In genomic region chr14:84454074-84454845, GRCm38 (mm10) we compare ENCODE assay signal across 16 mouse cellular contexts. TPM values are rescaled to one million over a fixed set of nuclear protein-coding genes. Genes with fewer than 3 reads are reported as not detected.
DNase-seq lines count a peak whose midpoint lies in the region; ATAC-seq and TF ChIP-seq lines count a peak whose summit lies in the region.
"Had no signal": no experiment of that assay in that cellular context is flagged by ENCODE, and none has a peak within 500 bp of the region (broad histone marks: within the 10 kb centered on the region; RNA-seq: fewer than 3 reads in every experiment).

No protein-coding gene starts in this region.

- H3K9ac ChIP-seq in liver, embryonic 16.5 days (ENCODE audit: low read depth, low read length): no peak overlapping the region
- H3K9ac ChIP-seq in limb, embryonic 13.5 days: no peak overlapping the region
- H3K9ac ChIP-seq: forebrain, embryonic 15.5 days; heart, embryonic 12.5 days; liver, embryonic 13.5 days; neural tube, embryonic 12.5 days had no signal

- no peaks in the 10 kb centered on the region for H3K79me3 ChIP-seq in C2C12 (ENCODE audit: low read depth)

- H3K9me3 ChIP-seq in liver, embryonic 16.5 days (replicated peaks; ENCODE audit: control insufficient read depth, low read length): no peaks in the 10 kb centered on the region
- H3K9me3 ChIP-seq in limb, embryonic 13.5 days: no peaks in the 10 kb centered on the region
- H3K9me3 ChIP-seq: forebrain, embryonic 15.5 days; heart, embryonic 12.5 days; liver, embryonic 13.5 days; megakaryocyte, embryonic 14.5 days; neural tube, embryonic 12.5 days had no signal

- DNase-seq in liver: no peak
- DNase-seq in 3T3-L1 (ENCODE audit: low read depth, low spot score): peak; percentile 88
- no peak for DNase-seq in left cerebral cortex, adult 8-10 months (ENCODE audit: low spot score in 2 of 2)
- DNase-seq: cerebellum, adult 11-12 months; heart, postnatal 4 days; kidney, adult 9 months; liver, embryonic 13.5 days; right cerebral cortex, adult 18-20 months had no signal

- ATAC-seq in liver, embryonic 16.5 days (ENCODE audit: low read depth): peak; percentile 32; the same call in 1 of the 2 replicates
- ATAC-seq in limb, embryonic 13.5 days (ENCODE audit: low FRiP score, low read depth): peak; percentile 19; the same call in 1 of the 2 replicates
- no peak for ATAC-seq in erythroid progenitor cell, adult 5-6 weeks (replicated peaks; ENCODE audit: low FRiP score, poor library complexity, severe bottlenecking)
- ATAC-seq: forebrain, embryonic 15.5 days had no signal

- no peak overlapping the region for H3K4me2 ChIP-seq in liver, embryonic 16.5 days (ENCODE audit: low read depth, low read length)
- no peak overlapping the region for H3K4me2 ChIP-seq in limb, embryonic 13.5 days (replicated peaks)
- H3K4me2 ChIP-seq: forebrain, embryonic 15.5 days; heart, embryonic 12.5 days; liver, embryonic 13.5 days; neural tube, embryonic 12.5 days had no signal

- no peaks in the 10 kb centered on the region for H3K36me3 ChIP-seq in liver, embryonic 16.5 days (ENCODE audit: control insufficient read depth, insufficient read depth)
- no peaks in the 10 kb centered on the region for H3K36me3 ChIP-seq in C2C12 (ENCODE audit: control insufficient read depth, insufficient read depth)
- H3K36me3 ChIP-seq in limb, embryonic 13.5 days: no peaks in the 10 kb centered on the region
- H3K36me3 ChIP-seq: forebrain, embryonic 15.5 days; heart, embryonic 12.5 days; liver, embryonic 13.5 days; neural tube, embryonic 12.5 days had no signal

- no peaks in the 10 kb centered on the region for H3K79me2 ChIP-seq in C2C12 (ENCODE audit: control insufficient read depth, insufficient read depth)

- H3ac ChIP-seq in C2C12 (ENCODE audit: control insufficient read depth, insufficient read length, low read depth): no peak overlapping the region

- no peak overlapping the region for H3K4me3 ChIP-seq in liver, embryonic 16.5 days (ENCODE audit: low read depth, low read length)
- no peak overlapping the region for H3K4me3 ChIP-seq in C2C12 (ENCODE audit: insufficient read depth, poor library complexity, severe bottlenecking)
- H3K4me3 ChIP-seq in limb, embryonic 13.5 days: no peak overlapping the region
- H3K4me3 ChIP-seq: forebrain, embryonic 15.5 days; heart, embryonic 12.5 days; liver, embryonic 13.5 days; megakaryocyte, embryonic 14.5 days; neural tube, embryonic 12.5 days had no signal

- H3K4me1 ChIP-seq in liver, embryonic 16.5 days (ENCODE audit: control insufficient read depth, low read depth, low read length): no peaks in the 10 kb centered on the region
- H3K4me1 ChIP-seq in limb, embryonic 13.5 days: no peaks in the 10 kb centered on the region
- H3K4me1 ChIP-seq: heart, embryonic 12.5 days; liver, embryonic 13.5 days; megakaryocyte, embryonic 14.5 days; neural tube, embryonic 12.5 days had no signal

- WGBS in liver, embryonic 16.5 days (ENCODE audit: insufficient replicate concordance): 50% methylated on average over 4 of the region's 4 CpGs
- WGBS in limb, embryonic 13.5 days: 56% methylated on average over 4 of the region's 4 CpGs

- no peaks in the 10 kb centered on the region for H3K27me3 ChIP-seq in liver, embryonic 16.5 days (ENCODE audit: control insufficient read depth, insufficient read depth, low read depth, low read length)
- no peaks in the 10 kb centered on the region for H3K27me3 ChIP-seq in C2C12 (ENCODE audit: control insufficient read depth, insufficient read depth, insufficient read length)
- H3K27me3 ChIP-seq in limb, embryonic 13.5 days: peaks cover 5% of the 10 kb centered on the region; the same call in 1 of the 2 replicates
- H3K27me3 ChIP-seq: forebrain, embryonic 15.5 days; heart, embryonic 12.5 days; liver, embryonic 13.5 days; neural tube, embryonic 12.5 days had no signal

- TF ChIP-seq CTCF in C2C12 (IDR thresholded peaks at IDR 0.05; ENCODE audit: control insufficient read depth, insufficient read depth, insufficient read length): no peak

- no peak overlapping the region for H3K27ac ChIP-seq in liver, embryonic 16.5 days (ENCODE audit: low read length)
- H3K27ac ChIP-seq in limb, embryonic 13.5 days: no peak overlapping the region
- H3K27ac ChIP-seq: forebrain, embryonic 15.5 days; liver, embryonic 13.5 days; neural tube, embryonic 12.5 days had no signal

TF ChIP-seq in C2C12, 6 proteins besides CTCF, POLR2A, EP300 and RAD21:
- TF ChIP-seq CEBPB (IDR thresholded peaks at IDR 0.05; ENCODE audit: low read depth) (peak; percentile 61), MYOD1 (IDR thresholded peaks at IDR 0.05; ENCODE audit: control insufficient read depth, insufficient read length, low read depth) (no peak)

RNA-seq across cellular contexts. Expression of gene Pcdh17, which starts 10.9 kb away (rescaled TPM):
- 0.68 and 0.72 TPM in 2 replicates for polyA plus RNA-seq in liver, embryonic 16.5 days (2015; fragmentation: Nextera tagmentation; extraction: Ambion mirVana)
- 0.01 TPM for polyA plus RNA-seq in C2C12 (2012; fragmentation: generic; extraction: Trizol)
- 8.6 and 8.9 TPM in 2 replicates for polyA plus RNA-seq in limb, embryonic 13.5 days (2015; fragmentation: Nextera tagmentation; extraction: Ambion mirVana)
- total RNA-seq in erythroid progenitor cell, adult 5-6 weeks (2015; ENCODE audit: low replicate concordance): not detected in 2 replicates
- not detected in 2 replicates for total RNA-seq in erythroid progenitor cell, adult 5-6 weeks (2017; ENCODE audit: low replicate concordance)
- total RNA-seq in left cerebral cortex, adult 8-10 months (2022): 10 to 100 TPM; 30.6 to 37.8 (median 32.7) TPM
